Mouse (Mus musculus): ENCODE measurements at regions not wholly inside any gene's neighbourhood (a gene's known extent, or its start where the extent isn't known, plus 50 kb on each side); places are given as distances from the start of the nearest gene placed in this dataset.

GRCm38 (mm10) chr11:19596336-19596735 lies 327.8 kb upstream of the Spred2 start:
- no peak for DNase-seq

- DNase-seq = no peak
These were observed 324.7 kb upstream of the Spred2 start for GRCm38 (mm10) chr11:19599433-19599832.

DNA sequence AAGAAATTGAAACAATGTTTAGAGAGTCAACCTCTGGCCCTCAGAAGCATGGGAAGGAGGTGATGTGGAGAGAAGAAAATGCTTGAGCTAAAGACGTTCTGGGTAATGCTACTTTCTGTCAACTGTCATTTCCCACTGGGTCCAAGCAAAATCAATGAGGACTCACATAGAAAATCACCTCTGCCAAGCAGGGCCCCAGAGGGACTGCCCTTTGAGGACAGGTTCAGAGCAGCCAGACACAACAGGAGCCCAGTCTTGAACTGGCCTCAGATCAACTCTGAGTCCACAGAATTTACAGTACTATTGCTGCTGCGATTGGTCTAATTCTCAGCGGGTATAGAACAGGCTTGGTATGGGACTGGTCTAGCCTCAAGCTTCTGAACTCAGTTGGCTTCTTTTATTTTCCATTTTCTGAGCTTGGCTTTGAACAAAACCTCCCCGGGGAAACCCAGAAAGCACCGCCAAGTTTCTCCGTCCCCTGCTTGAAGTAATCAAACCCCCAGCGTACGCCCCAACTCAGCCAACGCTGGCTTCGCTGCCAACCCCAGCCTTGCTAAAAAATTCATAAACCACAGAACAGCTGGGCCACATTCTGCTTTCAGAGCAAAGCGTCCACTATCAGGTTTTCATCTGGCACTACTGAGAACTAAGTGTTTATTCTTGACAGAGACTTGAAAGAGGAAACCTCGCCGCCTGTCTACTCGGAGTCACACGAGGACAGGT lies 322.8 kb upstream of the Spred2 start:
- no peak for DNase-seq

DNA sequence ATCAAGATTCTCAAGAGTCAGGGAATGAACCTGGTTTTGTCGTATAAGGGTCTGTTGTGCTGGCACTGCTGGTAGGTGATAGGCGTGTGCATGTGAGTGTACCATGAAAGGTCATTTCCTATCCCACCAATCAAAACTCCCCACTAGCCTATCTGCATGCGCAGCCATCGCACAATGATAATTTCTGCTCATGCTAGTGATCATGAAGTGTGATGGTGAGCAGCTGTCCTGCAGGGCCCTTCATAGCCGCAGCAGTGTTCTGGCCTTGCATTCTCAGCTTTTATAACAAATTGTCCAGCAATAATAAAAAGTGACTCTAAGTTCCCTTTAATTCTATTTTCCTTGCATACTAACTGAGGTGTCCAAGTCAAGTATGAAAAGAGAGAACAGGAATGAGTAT lies 321.7 kb upstream of the Spred2 start:
- no peak for DNase-seq

DNA sequence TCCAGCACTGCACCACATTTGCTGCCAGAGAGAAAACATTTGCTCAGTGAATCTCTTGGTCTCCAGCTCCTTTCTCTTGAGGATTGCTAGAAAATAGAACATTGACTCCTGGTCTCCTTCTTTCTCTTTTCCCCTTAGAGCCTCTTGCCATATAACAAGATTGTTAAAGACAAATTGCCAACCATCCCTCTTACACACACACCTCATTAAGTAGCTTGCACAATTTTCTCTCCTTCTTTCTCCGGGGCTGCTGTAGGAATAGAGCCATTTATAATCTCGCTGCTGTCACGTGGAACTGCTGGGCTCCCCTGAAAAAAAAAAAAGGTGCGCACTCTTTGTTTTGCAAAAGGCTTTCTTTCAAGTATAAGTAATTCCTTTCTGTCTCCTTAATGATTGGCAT lies 318.6 kb upstream of the Spred2 start:
- no peak for DNase-seq

DNA sequence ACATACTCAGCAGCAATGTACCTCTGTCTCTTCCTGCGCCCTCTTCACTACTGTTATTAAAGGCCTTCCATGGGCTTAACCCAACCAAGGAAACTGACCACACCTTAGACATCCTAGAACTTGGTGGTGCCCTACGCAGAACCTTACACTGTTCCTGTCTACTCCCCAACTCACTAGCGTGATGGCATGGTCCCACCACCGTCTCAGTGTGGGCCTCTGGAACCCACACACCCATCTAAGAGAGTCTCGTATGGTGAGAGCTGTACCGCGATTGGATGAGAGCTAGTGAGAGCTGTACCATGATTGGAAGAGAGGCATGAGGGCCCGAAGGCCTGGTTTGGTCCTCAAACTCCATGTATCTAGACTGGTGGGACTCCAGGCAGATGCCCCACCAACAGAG lies 317.2 kb upstream of the Spred2 start:
- no peak for DNase-seq

- no peak for DNase-seq
These were observed 316.2 kb upstream of the Spred2 start for GRCm38 (mm10) chr11:19607941-19608340.

DNA sequence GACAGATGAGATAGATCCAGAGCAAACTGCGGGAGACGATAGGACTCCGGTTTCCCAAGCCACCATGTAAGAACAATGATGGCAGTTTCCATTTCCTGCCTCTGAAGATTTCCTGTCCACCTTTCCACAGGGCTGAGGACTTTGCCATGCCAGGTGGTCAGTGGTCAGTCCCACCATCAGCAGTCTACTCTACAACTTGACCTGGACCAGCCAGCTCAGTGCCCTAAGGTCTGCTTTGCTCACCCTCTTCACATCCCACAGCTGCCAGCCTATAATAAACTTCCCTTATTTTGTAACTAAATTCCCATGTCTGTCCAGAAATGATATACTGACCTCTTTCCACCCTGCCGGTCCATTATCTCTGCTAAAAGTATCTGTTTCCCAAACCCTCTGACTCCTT lies 315.7 kb upstream of the Spred2 start:
- DNase-seq = no peak

GRCm38 (mm10) chr11:19610559-19610958 lies 313.6 kb upstream of the Spred2 start:
- DNase-seq = no peak

- DNase-seq = no peak
These were observed 313.0 kb upstream of the Spred2 start for GRCm38 (mm10) chr11:19611217-19611616.

DNA sequence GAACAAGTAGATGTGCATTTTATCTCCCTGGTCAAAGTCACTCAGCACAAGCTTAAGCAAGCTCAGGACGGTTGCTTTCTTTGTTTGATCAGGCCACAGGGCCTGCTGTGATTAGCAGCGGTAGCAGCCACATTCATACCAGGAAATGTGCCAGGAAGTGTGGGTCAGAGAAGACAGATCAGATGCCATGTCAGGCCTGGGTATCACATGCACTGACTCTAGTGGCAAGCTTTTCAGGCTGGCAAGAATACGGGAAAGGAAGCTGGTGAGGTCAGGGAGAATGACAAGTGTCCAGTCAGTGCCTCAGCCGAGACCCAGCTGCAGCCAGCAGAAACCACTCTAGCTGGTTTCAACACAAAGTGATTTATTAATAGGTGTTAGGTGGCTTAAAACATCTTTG lies 307.7 kb upstream of the Spred2 start:
- no peak for DNase-seq

DNA sequence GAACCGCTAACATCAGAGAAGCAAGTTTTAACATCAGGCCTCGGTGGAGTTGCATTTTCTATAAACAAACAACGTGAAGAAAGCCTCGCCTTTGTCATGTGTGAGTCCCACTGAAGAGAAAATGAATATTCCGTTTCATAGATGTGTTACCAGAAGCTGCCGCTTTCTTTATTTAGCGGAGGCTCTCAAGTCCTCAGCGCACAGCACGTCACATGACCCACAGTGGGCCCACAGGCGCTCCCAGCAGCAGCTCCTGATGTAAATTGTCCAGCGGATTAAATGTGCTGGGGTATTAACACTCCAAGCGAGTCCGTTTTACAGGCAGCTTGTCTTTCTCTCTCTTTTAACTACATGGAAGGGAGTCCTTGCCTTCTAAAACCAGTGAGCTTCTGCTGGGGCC lies 304.7 kb upstream of the Spred2 start:
- no peak for DNase-seq

DNA sequence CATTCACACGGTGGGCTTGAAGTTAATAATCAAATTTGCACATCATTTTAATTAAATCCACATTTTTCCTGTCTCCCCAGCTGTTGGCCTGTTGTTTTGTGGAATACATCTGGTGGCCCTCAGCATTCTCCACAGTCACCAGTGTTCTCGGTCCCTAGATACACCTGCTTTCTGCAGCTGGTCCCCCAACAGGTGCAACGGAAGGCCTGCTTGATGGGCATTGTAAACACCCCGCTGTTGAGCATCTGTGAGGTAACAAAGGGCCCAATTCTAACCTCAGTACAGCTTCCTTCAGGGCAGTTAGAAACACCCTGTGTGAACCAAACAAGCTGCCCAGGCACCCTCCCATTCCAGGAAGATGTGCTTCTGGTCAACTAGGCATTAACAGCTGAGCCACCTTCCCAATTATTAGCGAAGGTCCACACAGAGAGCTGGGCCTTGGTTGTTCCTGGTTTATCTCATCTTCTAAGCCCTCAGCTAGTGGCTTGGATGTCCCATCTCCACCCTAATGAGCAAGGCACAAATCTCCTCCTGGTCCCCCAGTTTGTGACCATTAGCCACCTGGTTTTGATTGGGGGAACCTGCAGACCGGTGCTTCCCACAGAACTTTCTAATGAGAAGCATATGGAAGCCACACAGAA lies 293.0 kb upstream of the Spred2 start:
- DNase-seq = no peak

- DNase-seq = no peak
These were observed 291.7 kb upstream of the Spred2 start for GRCm38 (mm10) chr11:19632477-19632876.

GRCm38 (mm10) chr11:19633621-19634020 lies 290.6 kb upstream of the Spred2 start:
- no peak for DNase-seq

- no peak for DNase-seq
These were observed 283.0 kb upstream of the Spred2 start for GRCm38 (mm10) chr11:19641153-19641552.

DNA sequence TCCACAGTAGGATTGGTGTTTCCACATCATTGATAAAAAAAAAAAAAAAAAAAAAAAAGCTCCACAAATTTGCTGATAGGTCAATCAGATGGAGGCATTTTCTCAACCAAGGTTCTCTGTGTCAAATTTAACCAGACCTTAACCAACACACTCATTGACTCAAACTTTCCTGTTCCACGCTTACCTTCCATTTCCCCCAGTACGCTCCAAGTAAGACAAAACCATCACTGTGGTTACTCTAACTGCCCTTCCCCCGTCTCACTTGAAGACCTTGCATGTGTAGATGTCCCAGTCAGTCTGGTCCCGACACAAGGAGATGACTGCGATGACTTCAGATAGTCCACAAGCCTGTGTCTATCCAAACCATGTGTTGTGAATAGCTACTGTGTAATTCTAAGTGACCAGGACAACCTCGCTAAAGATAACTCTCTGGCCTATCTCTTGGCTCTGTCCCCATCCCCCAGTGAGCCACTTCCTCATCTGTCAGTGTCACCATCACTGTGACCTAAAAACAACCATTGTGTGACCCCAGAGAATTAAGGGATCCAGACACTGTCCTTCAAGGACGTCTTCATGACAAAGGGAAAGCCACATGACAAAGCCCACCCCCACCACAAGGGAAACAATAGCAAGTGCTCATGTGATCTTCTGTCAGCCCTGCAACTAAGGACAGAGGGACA lies 279.9 kb upstream of the Spred2 start:
- no peak for DNase-seq

DNA sequence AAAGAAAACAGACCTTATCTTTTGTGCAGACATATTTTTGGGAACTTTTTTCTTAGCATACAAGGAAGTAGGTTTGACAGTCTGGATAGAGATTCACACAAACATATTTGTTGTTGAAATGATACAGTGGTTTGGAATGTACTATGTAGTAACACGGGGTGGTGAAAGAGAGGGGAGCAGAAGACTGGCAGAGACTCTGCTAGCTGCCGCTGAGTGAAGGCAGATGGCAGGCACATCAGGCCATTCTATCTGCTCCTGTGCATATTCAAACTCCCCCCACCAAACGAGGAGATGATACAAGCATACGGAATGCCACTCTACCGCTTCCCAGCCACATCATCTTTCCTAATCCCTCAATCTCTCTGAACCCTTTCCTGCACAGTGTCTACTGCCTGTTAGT lies 279.1 kb upstream of the Spred2 start:
- no peak for DNase-seq

DNA sequence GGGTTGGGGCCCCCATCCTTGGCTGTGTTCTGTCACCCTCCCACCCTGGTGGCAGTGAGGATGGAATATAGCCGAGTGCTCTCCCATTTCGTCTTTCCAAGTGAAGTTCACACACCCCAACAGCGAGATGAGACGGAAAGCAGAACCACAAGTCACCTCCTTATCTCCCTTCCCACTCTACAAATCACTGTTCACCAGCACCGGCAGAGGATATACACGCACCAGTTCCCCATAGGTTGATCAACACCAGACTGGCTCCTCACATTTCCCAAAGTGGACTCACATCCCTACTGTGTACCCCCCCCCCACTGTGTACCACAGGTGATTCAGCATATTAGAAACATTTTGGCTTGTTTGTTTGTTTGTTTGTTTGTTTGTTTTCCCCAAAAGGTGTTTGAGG lies 272.7 kb upstream of the Spred2 start:
- no peak for DNase-seq

- DNase-seq = no peak
These were observed 272.2 kb upstream of the Spred2 start for GRCm38 (mm10) chr11:19651929-19652328.

DNA sequence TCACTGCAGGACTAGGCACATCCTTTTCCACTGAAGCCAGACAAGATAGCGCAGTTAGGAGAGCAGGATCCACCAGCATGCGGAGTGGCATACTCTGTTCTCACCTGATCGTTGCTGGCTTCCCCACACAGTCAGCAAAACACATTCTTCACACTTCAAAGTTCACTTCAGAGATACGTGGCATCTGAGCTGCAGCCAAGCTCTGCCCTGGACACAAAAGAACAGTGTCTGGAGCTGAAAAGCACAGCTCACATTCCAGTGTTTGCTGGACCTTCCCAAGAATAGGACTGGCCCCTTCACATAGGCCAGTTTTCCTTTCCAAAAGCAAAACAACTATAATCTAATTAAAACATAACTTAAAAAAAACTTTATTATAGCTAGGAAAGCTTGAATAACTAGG lies 264.7 kb upstream of the Spred2 start:
- DNase-seq = no peak

- no peak for DNase-seq
These were observed 257.4 kb upstream of the Spred2 start for GRCm38 (mm10) chr11:19666732-19667131.

DNA sequence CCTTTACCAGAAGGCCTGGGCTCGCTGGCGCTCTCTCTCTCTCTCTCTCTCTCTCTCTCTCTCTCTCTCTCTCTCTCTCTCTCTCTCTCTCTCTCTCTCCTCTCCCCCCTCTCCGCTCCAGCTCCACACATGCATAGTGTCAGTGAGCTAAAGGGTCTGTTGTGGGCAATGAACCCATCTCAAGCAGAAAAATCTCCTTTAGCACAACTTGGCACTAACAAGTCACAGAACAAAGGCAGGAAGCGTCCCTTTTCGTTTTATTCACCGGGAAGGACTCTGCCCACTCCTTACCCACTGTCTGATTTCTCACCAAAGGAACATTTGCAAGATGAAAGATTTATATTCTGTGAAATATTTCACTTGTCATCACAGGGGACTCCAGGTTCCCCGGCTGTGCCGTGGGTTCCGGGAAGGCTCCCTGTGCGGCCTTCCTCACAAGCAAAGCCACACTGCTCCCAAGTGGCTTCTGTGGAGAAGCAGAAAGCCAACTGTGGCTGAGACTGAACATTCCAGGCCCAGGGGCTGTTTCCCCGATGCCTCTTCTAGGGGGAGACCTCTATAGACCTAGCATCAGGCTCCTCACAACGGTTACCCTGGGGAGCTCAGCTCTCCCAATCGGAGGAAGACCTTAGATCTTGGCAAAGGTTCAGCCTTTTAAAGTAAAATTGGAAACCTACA lies 253.2 kb upstream of the Spred2 start:
- no peak for DNase-seq

DNA sequence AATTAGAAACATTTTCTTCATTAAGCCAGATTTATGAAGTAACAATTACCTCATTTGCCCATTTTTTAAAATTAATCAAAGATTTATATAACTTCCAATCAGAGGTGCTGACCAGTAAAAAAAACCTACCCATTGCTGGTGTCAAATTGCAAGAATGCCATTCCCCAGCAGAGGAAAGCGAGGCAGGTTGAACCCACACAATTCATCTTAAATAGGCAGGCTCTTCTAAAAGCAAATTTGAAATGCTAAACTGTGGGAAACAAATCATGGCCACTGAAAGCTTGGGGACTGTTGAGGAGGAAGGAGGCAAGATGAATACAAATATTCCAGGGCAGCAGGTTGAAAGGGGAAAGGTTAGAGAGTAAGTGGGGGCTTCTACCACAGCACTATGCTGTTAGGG lies 251.2 kb upstream of the Spred2 start:
- DNase-seq = no peak

Data from spleen, adult 18-20 months (tissue).